Mouse (Mus musculus): ENCODE data around the gene Zbtb22.
A peak's percentile ranks its signal among the peaks of the same experiment; 100 is the strongest.

- TF ChIP-seq CTCF (IDR thresholded peaks at IDR 0.05; ENCODE audit: low read depth) (no peak), EP300 (IDR thresholded peaks at IDR 0.05; ENCODE audit: low read depth) (peak; percentile 86)
These were observed at the start of gene Zbtb22, which contains the start of gene Tapbp for GRCm38 (mm10) chr17:33915671-33916250.

Measured in heart, postnatal 0 days (tissue).